Mouse (Mus musculus) E14TG2a.4 (cell line): ENCODE data around the gene Elf1.

ENCODE experiments used
- CTCF ChIP-seq: conservative IDR thresholded peaks from 2 replicates; pipeline ENCODE4 v1.5.1; 2014; ENCODE audit warnings: low read length
- NANOG ChIP-seq: IDR thresholded peaks from 2 replicates; pipeline ENCODE4 v1.6.1; 2014; ENCODE audit warnings: borderline replicate concordance, low read length, mixed read lengths
- POU5F1 ChIP-seq: IDR thresholded peaks from 2 replicates; pipeline ENCODE4 v1.6.1; 2014; ENCODE audit warnings: low read length, borderline replicate concordance

DNA sequence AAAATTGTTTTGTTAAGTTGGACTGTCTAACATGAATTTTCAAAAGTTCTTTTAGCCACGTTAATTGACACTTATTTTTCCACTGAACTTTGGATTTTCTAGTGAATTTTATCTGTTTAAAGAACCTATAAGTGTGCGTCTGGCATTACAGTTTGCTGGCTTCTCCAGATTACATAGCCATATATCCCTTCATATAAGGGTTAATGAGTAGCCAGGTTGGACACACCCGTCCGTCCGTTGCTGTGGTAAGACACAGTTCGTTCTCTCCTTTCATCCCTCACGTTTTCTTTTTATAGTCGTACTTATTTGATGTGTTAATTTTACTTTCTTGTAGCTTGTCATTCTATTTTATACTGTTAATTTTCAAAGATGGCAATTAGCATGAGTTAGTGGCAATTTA, 34.1 kb downstream of the Elf1 start:
- TF ChIP-seq CTCF (no peak), NANOG (no peak), POU5F1 (no peak)
